Mouse (Mus musculus) spleen, adult 2 months (tissue): ENCODE data around the gene Sema3c. TPM values are rescaled to one million over a fixed set of nuclear protein-coding genes. Genes with fewer than 3 reads are reported as not detected.

Experiments used
- DNase-seq, 2 experiments: peaks; one replicate each; pipeline versions ENCODE4 v3.0.0 to v3.0.0-alpha.2; 2012 to 2021; ENCODE audit warnings: low spot score in 2 of 2, low read depth in 1 of 2
- H3K27ac ChIP-seq: fragments of 200-500 bp; 2 replicates; pipeline ENCODE4 v1.5.1; 2012; ENCODE audit warnings: low read length, inconsistent platforms; ENCODE audit not compliant: insufficient read depth
- H3K27me3 ChIP-seq: fragments of 200-500 bp; 2 replicates; pipeline ENCODE4 v1.6.1; 2012; ENCODE audit warnings: mild to moderate bottlenecking, moderate library complexity, low read length, inconsistent platforms; ENCODE audit not compliant: control insufficient read depth, insufficient read depth
- H3K36me3 ChIP-seq: fragments of 200-500 bp; 2 replicates; pipeline ENCODE4 v1.6.1; 2012; ENCODE audit warnings: mild to moderate bottlenecking, low read length, inconsistent platforms; ENCODE audit not compliant: control insufficient read depth, insufficient read depth
- H3K4me1 ChIP-seq: fragments of 200-500 bp; 2 replicates; pipeline ENCODE4 v1.6.1; 2011; ENCODE audit warnings: inconsistent platforms; ENCODE audit not compliant: control insufficient read depth, insufficient read depth, insufficient read length
- H3K4me3 ChIP-seq: fragments of 200-500 bp; 2 replicates; pipeline ENCODE4 v1.5.1; 2011; ENCODE audit warnings: mild to moderate bottlenecking, inconsistent platforms; ENCODE audit not compliant: insufficient read depth, insufficient read length; ENCODE audit errors: extremely low read depth
- CTCF ChIP-seq: fragments of 200-500 bp; IDR thresholded peaks from 2 replicates; pipeline ENCODE4 v1.5.1; 2011; ENCODE audit warnings: mild to moderate bottlenecking, inconsistent platforms; ENCODE audit not compliant: insufficient read depth, insufficient read length, insufficient replicate concordance; ENCODE audit errors: extremely low read depth
- POLR2A ChIP-seq: fragments of 200-500 bp; IDR thresholded peaks from 2 replicates; pipeline ENCODE4 v1.6.1; 2011; ENCODE audit warnings: low read depth, low read length, inconsistent platforms
- WGBS: fragments of 180-500 bp; shearing (Covaris S2); methylation state at CpG from one replicate; pipeline ENCODE4 v1.1.7; 2018; 5-methylcytosine and 5-hydroxymethylcytosine counted together
- polyA plus RNA-seq: library from polyadenylated mRNA; depleted of rRNA; stranded (reverse); fragments of >200 nt; gene quantifications from 2 replicates; pipeline ENCODE4 v1.2.3, GENCODE M21; 2012

Gene Sema3c
- polyA plus RNA-seq, 1 experiment: 0.35 TPM

- no peak overlapping the region for H3K27ac ChIP-seq
- no peak overlapping the region for H3K4me3 ChIP-seq
- H3K4me1 ChIP-seq: no peaks in the 10 kb centered on the region
- no peaks in the 10 kb centered on the region for H3K36me3 ChIP-seq
- WGBS: 87% methylated on average over 4 of the region's 4 CpGs
- no peak for TF ChIP-seq CTCF
- no peak for TF ChIP-seq POLR2A
- DNase-seq: no peak
- H3K27me3 ChIP-seq: no peaks in the 10 kb centered on the region
Measured at GRCm38 (mm10) chr5:17720011-17720410, 145.9 kb downstream of the Sema3c start.

GRCm38 (mm10) chr5:17724031-17724430, 149.9 kb downstream of the Sema3c start:
- DNase-seq: no peak
- WGBS: 59% methylated on average over 2 of the region's 2 CpGs
- TF ChIP-seq CTCF (no peak), POLR2A (no peak)
- Histone ChIP-seq H3K36me3 (no peaks in the 10 kb centered on the region), H3K4me1 (no peaks in the 10 kb centered on the region), H3K27me3 (no peaks in the 10 kb centered on the region), H3K4me3 (no peak overlapping the region), H3K27ac (no peak overlapping the region)

DNA sequence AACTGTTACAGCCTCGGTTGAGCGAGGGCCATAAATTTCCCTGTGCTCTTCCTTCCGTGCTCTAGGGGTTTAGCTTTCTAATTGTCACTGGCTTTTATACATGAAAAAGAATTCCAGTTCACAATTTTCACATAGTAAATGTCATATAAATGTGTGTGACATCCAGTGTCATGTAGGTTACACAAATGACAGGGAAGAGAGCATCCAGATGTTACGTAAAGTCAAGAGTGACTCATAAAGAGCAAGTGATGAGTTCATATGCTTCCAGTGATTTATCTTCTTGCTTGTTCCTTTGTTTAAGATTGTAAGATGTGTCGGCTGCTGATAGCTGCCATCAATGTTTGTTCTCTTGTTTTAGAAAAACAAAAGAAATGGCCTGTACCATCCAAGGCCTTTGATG, 154.0 kb downstream of the Sema3c start:
- WGBS: 75% methylated on average over 5 of the region's 5 CpGs
- no peaks in the 10 kb centered on the region for H3K36me3 ChIP-seq
- H3K27me3 ChIP-seq: no peaks in the 10 kb centered on the region
- no peak overlapping the region for H3K27ac ChIP-seq
- no peak for TF ChIP-seq CTCF
- no peak for TF ChIP-seq POLR2A
- H3K4me1 ChIP-seq: no peaks in the 10 kb centered on the region
- H3K4me3 ChIP-seq: no peak overlapping the region
- DNase-seq: no peak

- Histone ChIP-seq H3K4me3 (no peak overlapping the region), H3K4me1 (no peaks in the 10 kb centered on the region), H3K36me3 (no peaks in the 10 kb centered on the region), H3K27me3 (no peaks in the 10 kb centered on the region), H3K27ac (no peak overlapping the region)
- TF ChIP-seq POLR2A (no peak), CTCF (no peak)
- 81% methylated on average over 3 of the region's 3 CpGs for WGBS
- DNase-seq: no peak
Measured at GRCm38 (mm10) chr5:17739805-17740204, 165.7 kb downstream of the Sema3c start.

GRCm38 (mm10) chr5:17746520-17746919, 172.4 kb downstream of the Sema3c start:
- TF ChIP-seq POLR2A (no peak), CTCF (no peak)

DNA sequence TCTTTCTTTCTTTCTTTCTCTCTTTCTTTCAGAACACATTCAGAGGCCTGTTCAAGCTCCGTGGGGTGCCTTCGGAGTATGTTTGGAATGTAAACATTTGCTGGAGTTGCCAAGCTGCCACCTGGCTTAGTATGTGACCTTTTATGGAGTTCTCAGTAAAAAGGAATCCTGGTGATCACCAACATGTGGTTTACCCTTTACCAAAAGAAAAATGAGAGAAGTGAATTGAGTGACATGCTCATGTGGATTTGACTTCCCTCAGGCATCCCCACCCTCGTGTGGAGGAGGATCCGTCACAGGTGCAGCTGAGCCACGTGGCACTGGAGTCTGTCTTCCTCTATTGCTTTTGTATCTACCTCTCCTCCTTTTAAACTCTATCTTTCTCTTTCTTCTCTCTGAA, 173.1 kb downstream of the Sema3c start:
- Histone ChIP-seq H3K27me3 (no peaks in the 10 kb centered on the region), H3K27ac (no peak overlapping the region), H3K36me3 (no peaks in the 10 kb centered on the region), H3K4me3 (no peak overlapping the region), H3K4me1 (no peaks in the 10 kb centered on the region)
- WGBS: 60% methylated on average over 5 of the region's 5 CpGs
- no peak for DNase-seq
- TF ChIP-seq POLR2A (no peak), CTCF (no peak)

More at GRCm38 (mm10) chr5:17746520-17746919, 172.4 kb downstream of the Sema3c start:
- no peaks in the 10 kb centered on the region for H3K36me3 ChIP-seq
- no peak for DNase-seq
- no peak overlapping the region for H3K27ac ChIP-seq
- no peaks in the 10 kb centered on the region for H3K4me1 ChIP-seq
- H3K27me3 ChIP-seq: no peaks in the 10 kb centered on the region
- H3K4me3 ChIP-seq: no peak overlapping the region

GRCm38 (mm10) chr5:17748293-17748692, 174.2 kb downstream of the Sema3c start:
- no peaks in the 10 kb centered on the region for H3K4me1 ChIP-seq
- H3K4me3 ChIP-seq: no peak overlapping the region
- H3K27ac ChIP-seq: no peak overlapping the region
- TF ChIP-seq CTCF: no peak
- TF ChIP-seq POLR2A: no peak
- no peak for DNase-seq
- WGBS: 73% methylated on average over 3 of the region's 3 CpGs
- no peaks in the 10 kb centered on the region for H3K36me3 ChIP-seq
- no peaks in the 10 kb centered on the region for H3K27me3 ChIP-seq
